Mouse (Mus musculus) megakaryocyte, adult 5-6 weeks (primary cell): ENCODE measurements around the gene Fnip2. TPM values are rescaled to one million over a fixed set of nuclear protein-coding genes. Genes with fewer than 3 reads are reported as not detected.

Experiments
- ATAC-seq: 2 replicates; pipeline ENCODE4 v1.8.0; 2016; ENCODE audit warnings: mild to moderate bottlenecking, inconsistent platforms; ENCODE audit not compliant: poor library complexity, severe bottlenecking
- total RNA-seq, 2 experiments: library from RNA; stranded (forward) in 1 of 2; stranded (reverse) in 1 of 2; fragments of 153-499, 151-499 nt in 1 of 2; fragments of 221-1000, 200-1000 nt in 1 of 2; gene quantifications; 2 replicates each; pipeline versions ENCODE4 v1.2.3 to v1.2.4; 2015 to 2017

The Fnip2 gene
- total RNA-seq, 2 experiments from 2014 or later = 17.1 to 21.3 TPM

- peak; percentile 88 for ATAC-seq
Observed at GRCm38 (mm10) chr3:79531581-79532271, 35.9 kb downstream of the Fnip2 start.

- ATAC-seq = no peak
Observed at GRCm38 (mm10) chr3:79529499-79530096, 38.0 kb downstream of the Fnip2 start.

GRCm38 (mm10) chr3:79528451-79528850, 39.1 kb downstream of the Fnip2 start:
- ATAC-seq = no peak

- no peak for ATAC-seq
Observed at GRCm38 (mm10) chr3:79527921-79528320, 39.7 kb downstream of the Fnip2 start.

DNA sequence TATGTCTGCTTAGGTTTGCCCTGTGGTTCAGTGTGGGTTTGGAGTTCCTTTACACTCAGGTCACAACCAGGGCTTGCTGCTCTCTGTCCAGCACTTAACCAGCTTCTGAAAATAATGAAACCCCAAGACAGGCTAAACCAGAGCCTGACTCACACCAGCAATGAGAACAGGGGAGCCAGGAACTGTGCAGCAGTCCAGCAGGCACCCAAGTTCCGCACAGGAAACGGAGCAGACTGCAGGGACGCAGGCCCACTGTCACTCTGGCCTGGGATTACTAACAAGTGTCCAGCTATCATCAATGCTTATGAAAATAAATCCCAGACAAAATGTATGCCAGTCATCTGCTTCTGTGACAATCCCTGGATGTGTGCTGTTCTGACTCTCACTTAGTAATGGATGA, 40.1 kb downstream of the Fnip2 start:
- ATAC-seq = no peak

GRCm38 (mm10) chr3:79523349-79523748, 44.2 kb downstream of the Fnip2 start:
- no peak for ATAC-seq

- ATAC-seq = 0 out of 2 replicates have a peak, but pooled peaks have one; percentile 35
Observed at GRCm38 (mm10) chr3:79519862-79520261, 47.7 kb downstream of the Fnip2 start.

GRCm38 (mm10) chr3:79518761-79519527, 48.7 kb downstream of the Fnip2 start:
- no peak for ATAC-seq

- no peak for ATAC-seq
Observed at GRCm38 (mm10) chr3:79517884-79518591, 49.6 kb downstream of the Fnip2 start.

DNA sequence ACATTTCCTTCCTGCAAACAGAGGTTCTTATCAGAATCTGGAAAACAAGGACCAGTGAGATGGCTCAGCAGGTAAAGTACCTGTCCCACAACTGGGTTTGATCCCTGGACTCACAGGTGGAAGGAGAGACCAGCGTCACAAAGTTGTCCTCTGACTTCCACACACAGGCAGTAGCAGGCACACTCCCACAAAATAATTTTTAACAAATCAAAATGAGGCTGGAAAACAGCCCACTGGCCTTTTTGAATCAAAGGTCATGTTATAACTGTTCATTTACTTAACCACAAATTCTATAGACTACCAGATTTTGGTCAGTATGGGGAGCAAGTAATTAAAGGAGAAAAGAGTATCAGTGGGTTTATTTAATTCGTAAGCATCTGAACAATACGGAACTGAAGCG, 50.6 kb downstream of the Fnip2 start:
- no peak for ATAC-seq

DNA sequence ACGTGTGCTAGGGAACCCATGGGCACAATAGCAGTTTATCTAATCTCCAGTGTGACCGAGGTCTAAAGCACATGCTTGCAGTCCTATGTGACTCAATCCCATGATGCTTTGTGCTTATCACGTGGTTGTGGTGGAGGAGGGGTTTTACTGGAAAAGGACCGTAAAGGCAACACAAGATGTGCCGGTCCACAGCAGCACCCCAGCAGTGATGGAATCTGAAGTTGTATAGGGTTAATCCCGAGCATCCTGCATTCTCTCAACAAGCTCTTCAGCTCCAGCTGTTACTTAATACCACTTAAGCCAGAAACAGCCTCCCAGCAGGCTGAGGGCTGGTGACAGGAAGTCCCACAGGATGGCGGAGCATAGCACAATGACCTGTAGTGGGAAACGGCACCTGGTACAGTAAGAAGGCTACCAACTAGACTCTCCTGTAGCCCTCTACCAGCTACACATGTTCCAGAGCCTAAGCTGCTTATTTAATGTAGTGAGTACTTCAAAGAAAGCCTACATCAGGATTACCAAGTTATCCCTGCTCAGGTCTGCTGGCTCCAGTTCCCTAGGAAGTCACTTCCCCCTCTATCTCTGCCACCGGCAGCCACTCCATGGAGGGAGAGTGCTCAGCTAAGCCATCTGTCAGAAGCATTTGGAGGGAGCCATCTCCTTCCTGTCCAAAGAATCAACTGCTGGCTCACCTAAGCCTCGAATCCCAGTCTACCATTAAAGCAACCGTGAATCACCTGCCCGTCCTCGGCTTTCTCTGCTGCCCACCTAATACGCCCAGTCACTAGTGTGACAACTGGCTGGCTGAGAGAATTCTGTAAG, 51.3 kb downstream of the Fnip2 start:
- no peak for ATAC-seq

DNA sequence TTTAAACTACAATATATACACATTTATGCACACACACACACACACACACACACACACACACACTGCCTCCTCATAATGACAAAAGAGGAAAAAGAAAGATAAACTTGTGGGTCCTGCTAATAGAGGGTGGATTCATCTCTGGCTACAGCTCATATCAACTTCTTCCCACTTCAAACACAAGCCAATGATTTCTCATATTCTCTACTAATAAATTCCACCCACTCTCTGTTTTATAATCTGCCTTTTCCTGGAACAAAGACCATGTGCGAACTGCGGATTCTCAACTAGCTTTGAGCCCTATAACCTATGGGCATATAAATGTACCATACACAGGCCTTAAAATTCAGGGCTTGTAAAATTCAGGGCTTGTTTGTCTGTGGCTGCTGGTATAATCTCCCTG, 53.3 kb downstream of the Fnip2 start:
- ATAC-seq = no peak

DNA sequence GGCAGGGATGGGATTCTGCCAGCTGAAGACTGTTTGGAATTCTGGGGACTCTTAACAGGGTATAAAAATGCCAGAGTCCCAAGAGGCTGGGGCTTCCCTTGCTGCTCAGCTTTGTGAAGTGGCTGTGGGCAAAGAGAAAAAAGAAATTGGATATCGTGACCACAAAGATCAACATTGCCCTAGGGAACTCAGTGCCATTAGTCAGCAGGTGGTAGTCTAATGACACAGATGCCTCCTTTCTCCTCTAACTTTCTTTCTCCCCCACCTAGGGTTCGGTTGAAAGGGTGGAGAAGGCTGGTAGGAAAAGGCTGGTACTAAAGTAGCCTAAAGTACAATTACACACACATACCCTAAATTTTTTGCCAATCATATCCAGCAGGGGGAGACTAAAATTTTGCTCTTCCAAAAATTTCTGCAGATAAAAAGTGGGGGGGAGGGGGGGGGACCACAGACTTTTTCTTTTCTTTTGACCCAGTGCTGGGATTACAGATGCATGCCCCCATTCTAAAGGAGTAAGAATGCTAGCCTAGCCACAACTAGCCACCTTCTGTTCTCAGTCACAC, 66.3 kb downstream of the Fnip2 start:
- ATAC-seq = no peak

DNA sequence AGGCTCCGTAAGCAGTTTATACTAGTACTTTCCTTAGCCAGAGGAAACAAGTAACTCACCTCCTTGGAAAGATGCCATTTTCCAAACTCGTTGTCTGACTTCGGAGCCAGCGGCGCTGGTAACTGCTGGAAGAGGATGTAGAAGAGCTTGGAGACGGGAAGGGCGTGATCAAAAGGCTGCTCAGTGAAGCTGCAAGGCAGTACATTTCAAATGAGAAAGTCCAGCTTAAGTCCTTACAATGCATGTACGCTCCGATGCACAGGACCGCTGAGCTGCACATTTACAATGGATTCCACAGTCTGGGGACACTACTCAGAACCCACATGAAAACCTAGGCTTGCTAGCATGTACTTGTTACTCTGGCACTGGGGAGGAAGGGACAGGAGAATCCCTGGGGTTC, 67.3 kb downstream of the Fnip2 start:
- ATAC-seq = no peak

GRCm38 (mm10) chr3:79496668-79497067, 70.9 kb downstream of the Fnip2 start:
- no peak for ATAC-seq

- no peak for ATAC-seq
Observed at GRCm38 (mm10) chr3:79495151-79495550, 72.4 kb downstream of the Fnip2 start.

GRCm38 (mm10) chr3:79494028-79494427, 73.6 kb downstream of the Fnip2 start:
- ATAC-seq = no peak

- ATAC-seq = no peak
Observed at GRCm38 (mm10) chr3:79493064-79493463, 74.5 kb downstream of the Fnip2 start.

GRCm38 (mm10) chr3:79491614-79492013, 76.0 kb downstream of the Fnip2 start:
- ATAC-seq = peak; percentile 97

DNA sequence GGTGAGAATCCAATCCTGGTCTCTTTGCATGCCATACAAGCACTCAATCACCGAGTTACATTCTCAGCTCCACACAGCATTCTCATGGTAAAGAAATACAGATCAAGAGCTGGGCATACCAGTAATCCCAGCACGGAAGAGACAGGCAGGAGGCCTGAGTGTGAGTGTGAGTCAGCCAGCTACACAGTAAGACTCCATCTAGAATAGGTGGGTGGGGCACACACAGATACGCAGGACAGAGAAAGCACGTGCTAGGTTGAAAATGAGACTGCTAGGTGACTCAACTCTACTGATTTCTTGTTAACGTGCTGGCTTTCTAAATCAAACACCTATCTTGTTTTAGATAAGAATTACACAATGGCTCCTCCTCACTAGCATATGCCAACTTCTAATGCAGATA, 77.5 kb downstream of the Fnip2 start:
- ATAC-seq = no peak
